Mouse (Mus musculus) ES-Bruce4 (cell line): ENCODE measurements around the gene Shc2.

ENCODE experiments used
- EP300 ChIP-seq: IDR thresholded peaks from 2 replicates; pipeline ENCODE4 v1.6.1; 2011; ENCODE audit warnings: low read depth, low read length; ENCODE audit not compliant: insufficient read depth
- POLR2A ChIP-seq: IDR thresholded peaks from one replicate; pipeline ENCODE4 v1.8.1; 2011; ENCODE audit warnings: low read length; ENCODE audit not compliant: insufficient read depth

GRCm38 (mm10) chr10:79686219-79686618 is 48.5 kb upstream of the Shc2 start:
- TF ChIP-seq EP300 (no peak), POLR2A (no peak)
